Mouse (Mus musculus) G1E (cell line): ENCODE data around the gene Cnppd1.

Source experiments
- CTCF ChIP-seq: IDR thresholded peaks from 2 replicates; pipeline ENCODE4 v1.5.1; 2012; ENCODE audit warnings: low read depth, low read length, inconsistent platforms, mixed read lengths
- GATA1 ChIP-seq: IDR thresholded peaks from 2 replicates; pipeline ENCODE4 v1.6.1; 2012; ENCODE audit warnings: borderline replicate concordance, low read length, inconsistent platforms, mixed read lengths
- GATA2 ChIP-seq: IDR thresholded peaks from 2 replicates; pipeline ENCODE4 v1.6.1; 2012; ENCODE audit warnings: low read depth, low read length, inconsistent platforms, borderline replicate concordance
- POLR2AphosphoS5 ChIP-seq: IDR thresholded peaks from 2 replicates; pipeline ENCODE4 v1.6.1; 2012; ENCODE audit warnings: low read depth, low read length, inconsistent platforms; ENCODE audit not compliant: insufficient replicate concordance
- TAL1 ChIP-seq: conservative IDR thresholded peaks from 2 replicates; pipeline ENCODE4 v1.6.1; 2012; ENCODE audit warnings: low read depth, low read length, inconsistent platforms, mixed read lengths

DNA sequence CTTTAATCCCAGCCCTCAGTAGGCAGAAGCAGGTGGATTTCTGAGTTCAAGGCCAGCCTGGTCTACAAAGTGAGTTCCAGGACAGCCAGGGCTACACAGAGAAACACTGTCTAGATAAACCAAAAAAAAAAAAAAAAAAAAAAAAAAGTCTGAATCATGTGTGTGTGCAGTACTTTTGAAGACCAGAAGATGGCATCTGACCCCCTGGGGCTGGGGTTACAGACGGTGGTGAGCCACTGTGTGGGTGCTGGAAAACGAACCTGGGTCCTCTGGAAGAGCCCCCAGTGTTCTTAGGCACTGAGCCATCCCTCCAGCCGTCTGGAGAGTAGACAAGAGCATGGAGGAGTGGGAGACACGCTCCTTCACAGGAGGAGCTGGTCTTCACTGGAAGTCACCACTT, 39.6 kb upstream of the Cnppd1 start:
- TF ChIP-seq CTCF (no peak), TAL1 (no peak), GATA1 (no peak), POLR2AphosphoS5 (no peak), GATA2 (no peak)
